Mouse (Mus musculus) cortical plate, adult 2 months (tissue): ENCODE data around the gene Alcam.

Experiments used
- CTCF ChIP-seq: fragments of 200-500 bp; IDR thresholded peaks from 2 replicates; pipeline ENCODE4 v1.5.1; 2011; ENCODE audit warnings: mild to moderate bottlenecking, control low read depth, low read length; ENCODE audit not compliant: insufficient read depth; ENCODE audit errors: extremely low read depth
- POLR2A ChIP-seq: fragments of 200-500 bp; IDR thresholded peaks from 2 replicates; pipeline ENCODE4 v1.6.1; 2011; ENCODE audit warnings: mild to moderate bottlenecking, low read length, control low read depth; ENCODE audit not compliant: insufficient read depth; ENCODE audit errors: extremely low read depth

DNA sequence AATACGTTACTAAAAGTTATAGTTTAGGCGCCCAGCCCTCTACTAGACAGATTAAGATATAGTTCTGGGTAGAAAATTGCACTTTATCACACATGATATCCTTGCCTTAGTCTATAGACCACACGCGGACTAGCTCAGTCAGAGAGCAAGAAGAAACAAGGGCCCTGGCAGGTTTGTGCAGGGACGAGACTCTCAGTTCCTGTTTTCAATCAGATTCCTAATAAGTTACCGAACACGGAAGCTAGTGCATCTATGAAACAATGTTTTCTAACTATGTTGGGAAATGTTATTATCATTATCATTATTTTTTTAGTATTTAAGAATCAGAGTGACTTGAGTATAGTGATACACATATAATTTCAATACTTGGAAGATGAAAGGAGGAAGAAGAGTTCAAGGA, 152.1 kb downstream of the Alcam start:
- TF ChIP-seq CTCF (no peak), POLR2A (no peak)
